Mouse (Mus musculus): Measurements from ENCODE around the gene Fam222b. TPM values are rescaled to one million over a fixed set of nuclear protein-coding genes. Genes with fewer than 3 reads are reported as not detected.

The Fam222b gene
- 10 to 100 TPM; 17.5 to 20.0 TPM for total RNA-seq (2023)

GRCm38 (mm10) chr11:78094504-78095143, at the start of gene Fam222b:
TSS of gene Fam222b (plus strand) at chr11:78094660.

GRCm38 (mm10) chr11:78079961-78080921, 14.2 kb upstream of the Fam222b start, which contains the start of gene Eral1:
TSS of gene Eral1 (minus strand) at chr11:78080383.

GRCm38 (mm10) chr11:78164924-78165760, 70.7 kb downstream of the Fam222b start, which contains the start of gene Traf4:
TSS of gene Traf4 (minus strand) at chr11:78165589.

GRCm38 (mm10) chr11:78176402-78176862, 82.0 kb downstream of the Fam222b start, which contains the start of the genes Nek8 and Tlcd1:
TSS of gene Nek8 (minus strand) at chr11:78176675.
TSS of gene Tlcd1 (plus strand) at chr11:78176711.

GRCm38 (mm10) chr11:78182961-78183844, 88.7 kb downstream of the Fam222b start, which contains the start of gene Rpl23a:
TSS of gene Rpl23a (minus strand) at chr11:78183584.

GRCm38 (mm10) chr11:78188331-78189233, 94.1 kb downstream of the Fam222b start, which contains the start of gene Rab34:
TSS of gene Rab34 (plus strand) at chr11:78188430.

GRCm38 (mm10) chr11:78193113-78193512, 98.7 kb downstream of the Fam222b start, which contains the start of gene Proca1:
TSS of gene Proca1 (plus strand) at chr11:78193392.

Other genes with a start within 250 kb of the Fam222b start
- under 1 TPM in 1 of 2 experiments, not detected in 1; 0.35 TPM for gene Pipox, start 200.6 kb upstream of the Fam222b start, total RNA-seq (2023)
- gene Sez6, start 163.9 kb upstream of the Fam222b start, total RNA-seq (2023), result not detected
- gene Phf12, start 111.9 kb upstream of the Fam222b start, total RNA-seq (2023), result 100 to 1,000 TPM; 128 to 137 TPM
- 1 to 10 TPM; 3.8 to 5.0 TPM for gene Dhrs13, start 62.4 kb upstream of the Fam222b start, total RNA-seq (2023)
- gene Flot2, start 56.7 kb upstream of the Fam222b start, total RNA-seq (2023), result 10 to 100 TPM; 31.6 to 32.5 TPM
- gene Eral1, start 14.3 kb upstream of the Fam222b start, total RNA-seq (2023), result 10 to 100 TPM; 27.6 to 32.2 TPM
- gene Traf4, start 70.9 kb downstream of the Fam222b start, total RNA-seq (2023), result 10 to 100 TPM; 29.3 to 32.7 TPM
- gene Nek8, start 82.0 kb downstream of the Fam222b start, total RNA-seq (2023), result 1 to 10 TPM; 6.8 to 10.0 TPM
- 1 to 10 TPM; 6.0 to 7.5 TPM for gene Tlcd1, start 82.1 kb downstream of the Fam222b start, total RNA-seq (2023)
- gene Rpl23a, start 88.9 kb downstream of the Fam222b start, total RNA-seq (2023), result 1,000 to 10,000 TPM; 3,453 to 3,575 TPM
- gene Rab34, start 93.8 kb downstream of the Fam222b start, total RNA-seq (2023), result 1 to 10 TPM in 1 of 2 experiments, not detected in 1; 1.1 TPM
- not detected for gene Proca1, start 98.7 kb downstream of the Fam222b start, total RNA-seq (2023)
- 10 to 100 TPM; 40.4 to 52.1 TPM for gene Sdf2, start 151.1 kb downstream of the Fam222b start, total RNA-seq (2023)
- 10 to 100 TPM; 75.3 to 76.2 TPM for gene Supt6, start 151.3 kb downstream of the Fam222b start, total RNA-seq (2023)
- 100 to 1,000 TPM; 115 to 134 TPM for gene 2610507B11Rik, start 167.1 kb downstream of the Fam222b start, total RNA-seq (2023)
- 1 to 10 TPM; 4.6 to 4.7 TPM for gene BC030499, start 196.2 kb downstream of the Fam222b start, total RNA-seq (2023)
- gene Spag5, start 206.9 kb downstream of the Fam222b start, total RNA-seq (2023), result 1 to 10 TPM; 6.5 to 7.8 TPM
- 10 to 100 TPM; 22.1 to 26.3 TPM for gene Aldoc, start 228.3 kb downstream of the Fam222b start, total RNA-seq (2023)
- gene Pigs, start 233.8 kb downstream of the Fam222b start, total RNA-seq (2023), result 10 to 100 TPM; 50.4 to 54.2 TPM
- 10 to 100 TPM; 15.3 to 21.9 TPM for gene Unc119, start 248.8 kb downstream of the Fam222b start, total RNA-seq (2023)

Measured in T-cell, adult 66 days (primary cell).